Mouse (Mus musculus) kidney, embryonic 16.5 days (tissue): Measurements from ENCODE around the gene St3gal3. TPM values are rescaled to one million over a fixed set of nuclear protein-coding genes. Genes with fewer than 3 reads are reported as not detected.
A peak's percentile ranks its signal among the peaks of the same experiment; 100 is the strongest.

Experiments used
- ATAC-seq: fragments of 200-750 bp; cut with Nextera tagmentation; 2 replicates; pipeline ENCODE4 v1.8.0; 2017; ENCODE audit warnings: moderate TSS enrichment; ENCODE audit not compliant: low FRiP score, low TSS enrichment
- H3K27ac ChIP-seq: fragments of 300-500 bp; sonication (generic); 2 replicates; pipeline ENCODE4 v1.5.1; 2014; ENCODE audit warnings: low read length
- H3K27me3 ChIP-seq: fragments of 300-500 bp; sonication (generic); 2 replicates; pipeline ENCODE4 v1.6.1; 2014; ENCODE audit warnings: low read length, control low read depth, mixed read lengths; ENCODE audit not compliant: insufficient read depth
- H3K36me3 ChIP-seq: fragments of 300-500 bp; sonication (generic); 2 replicates; pipeline ENCODE4 v1.6.1; 2014; ENCODE audit warnings: low read length, control low read depth, mixed read lengths; ENCODE audit not compliant: insufficient read depth
- H3K4me1 ChIP-seq: fragments of 300-500 bp; sonication (generic); 2 replicates; pipeline ENCODE4 v1.6.1; 2014; ENCODE audit warnings: low read length, control low read depth, mixed read lengths; ENCODE audit not compliant: insufficient read depth
- H3K4me2 ChIP-seq: fragments of 300-500 bp; sonication (generic); replicated peaks from 2 replicates; pipeline ENCODE4 v1.6.1; 2014; ENCODE audit warnings: low read depth, low read length
- H3K4me3 ChIP-seq: fragments of 300-500 bp; sonication (generic); 2 replicates; pipeline ENCODE4 v1.5.1; 2014; ENCODE audit warnings: mild to moderate bottlenecking, low read length
- H3K9ac ChIP-seq: fragments of 300-500 bp; sonication (generic); replicated peaks from 2 replicates; pipeline ENCODE4 v1.6.1; 2014; ENCODE audit warnings: low read length
- H3K9me3 ChIP-seq: fragments of 300-500 bp; sonication (generic); 2 replicates; pipeline ENCODE4 v1.6.1; 2016; ENCODE audit warnings: low read length, control low read depth
- WGBS: fragments of 180-500 bp; shearing (Covaris S2); extraction: QIAGEN DNeasy Blood & Tissue Kit; methylation state at CpG from one replicate; pipeline ENCODE4 v1.1.7; 2014; 5-methylcytosine and 5-hydroxymethylcytosine counted together
- polyA plus RNA-seq: library from polyadenylated mRNA; unstranded; fragments of >200 nt; fragmentation: Nextera tagmentation; extraction: Ambion mirVana; gene quantifications from 2 replicates; pipeline ENCODE4 v1.2.1, GENCODE M21; 2015

The St3gal3 gene
- 8.7 and 9.2 TPM in 2 replicates for polyA plus RNA-seq

DNA sequence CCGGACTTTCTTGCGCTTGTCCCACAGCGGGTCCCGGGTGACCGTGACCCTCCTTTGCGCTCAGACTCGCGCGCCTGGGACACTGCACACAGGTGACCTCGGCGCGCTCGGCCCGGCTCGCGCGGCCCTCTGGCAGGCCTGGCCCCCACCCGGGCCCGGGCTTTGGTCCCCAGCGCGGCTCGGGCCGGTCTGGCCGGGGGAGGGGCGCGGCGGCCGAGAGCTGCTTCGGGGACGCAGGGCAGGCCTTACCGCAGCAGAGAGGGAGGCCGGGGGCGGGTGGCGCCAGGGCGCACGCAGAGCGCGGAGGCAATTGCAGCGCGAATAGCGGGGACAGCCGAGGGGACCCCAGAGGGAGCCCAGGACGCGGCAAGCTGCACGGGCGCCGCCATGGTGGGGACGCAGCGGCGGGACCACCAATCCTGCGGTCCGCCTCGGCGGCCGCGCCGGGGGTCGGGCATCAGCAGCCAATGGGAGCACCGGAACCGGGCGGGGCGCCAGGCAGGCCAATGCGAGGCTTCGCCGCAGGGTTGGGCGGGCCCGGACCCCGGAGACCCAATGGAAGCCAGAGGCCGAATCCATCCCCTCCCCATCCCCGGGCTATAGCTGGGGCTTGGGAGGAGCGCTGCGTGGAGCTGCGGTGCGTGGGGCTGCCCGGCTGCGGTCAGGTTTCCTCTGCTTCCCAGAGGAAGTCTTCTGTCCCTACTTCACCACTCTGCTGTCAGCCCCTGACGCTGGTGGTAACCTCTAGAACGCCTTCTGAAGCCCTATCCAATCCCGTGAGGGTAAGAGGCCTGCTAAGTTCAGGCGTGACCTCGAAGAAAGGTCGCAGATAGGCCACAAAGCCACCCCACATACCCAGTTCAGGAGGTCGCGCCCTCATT, at the start of gene St3gal3:
TSS of gene St3gal3 (minus strand) at position 430 of the 881 bp plus-strand sequence.
- Histone ChIP-seq H3K9me3 (no peaks in the 10 kb centered on the region), H3K36me3 (peaks cover 30% of the 10 kb centered on the region), H3K4me3 (peak within 1 kb of the TSS; percentile 82), H3K4me2 (peak within 1 kb of the TSS; percentile 84), H3K27ac (peak within 1 kb of the TSS; percentile 72), H3K27me3 (no peaks in the 10 kb centered on the region), H3K9ac (peak within 1 kb of the TSS; percentile 83), H3K4me1 (peaks cover 11% of the 10 kb centered on the region)
- WGBS = under 1% methylated on average over 79 of the region's 84 CpGs
- ATAC-seq = peak; percentile 99

- no peak for ATAC-seq
- H3K9me3 ChIP-seq = no peaks in the 10 kb centered on the region
- WGBS = 9% methylated on average over 17 of the region's 17 CpGs
These were observed 45.8 kb upstream of the St3gal3 start for GRCm38 (mm10) chr4:118180301-118181080.

GRCm38 (mm10) chr4:118179467-118180300, 45.0 kb upstream of the St3gal3 start, which contains the start of gene Kdm4a:
Kdm4a (minus strand) TSS chr4:118180043.
- Histone ChIP-seq H3K9me3 (no peaks in the 10 kb centered on the region), H3K36me3 (peaks cover 23% of the 10 kb centered on the region), H3K9ac (peak within 1 kb of the TSS; percentile 85), H3K4me1 (peaks cover 16% of the 10 kb centered on the region), H3K4me2 (peak within 1 kb of the TSS; percentile 75), H3K27me3 (no peaks in the 10 kb centered on the region), H3K27ac (peak within 1 kb of the TSS; percentile 96), H3K4me3 (peak within 1 kb of the TSS; percentile 65)
- WGBS = under 1% methylated on average over 38 of the region's 38 CpGs
- peak; percentile 100 for ATAC-seq

More at GRCm38 (mm10) chr4:118180301-118181080, 45.8 kb upstream of the St3gal3 start:
- peak overlapping the region; percentile 65 for H3K4me3 ChIP-seq
- H3K9ac ChIP-seq = peak overlapping the region; percentile 70
- H3K27me3 ChIP-seq = no peaks in the 10 kb centered on the region
- H3K27ac ChIP-seq = peak overlapping the region; percentile 83
- H3K4me1 ChIP-seq = peaks cover 16% of the 10 kb centered on the region
- peaks cover 15% of the 10 kb centered on the region for H3K36me3 ChIP-seq
- H3K4me2 ChIP-seq = peak overlapping the region; percentile 75

DNA sequence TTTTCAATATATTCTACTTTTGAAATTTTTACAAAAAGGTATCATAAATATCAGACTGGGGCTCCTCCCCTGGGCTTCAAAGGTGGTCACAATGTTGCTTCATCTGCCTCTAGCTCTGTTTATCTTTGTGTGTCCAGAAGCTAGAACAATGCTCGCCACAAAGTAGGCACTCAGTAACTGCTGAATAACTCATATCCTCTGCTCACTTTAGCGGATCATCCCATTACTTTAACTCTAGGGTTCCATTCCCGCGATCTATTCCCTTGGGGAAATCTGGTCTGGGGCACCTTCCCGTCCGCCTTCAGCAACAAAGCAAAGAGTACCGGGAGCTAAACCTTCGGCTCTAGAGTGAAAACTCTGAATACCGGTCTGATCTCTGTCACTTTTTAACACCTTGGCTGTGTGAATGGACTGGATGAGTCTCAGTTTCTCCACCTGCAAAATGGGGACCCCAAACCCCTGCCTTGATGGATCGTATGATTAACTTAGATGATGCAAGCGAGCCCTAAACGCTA, 44.3 kb upstream of the St3gal3 start:
- H3K9me3 ChIP-seq = no peaks in the 10 kb centered on the region
- peaks cover 30% of the 10 kb centered on the region for H3K36me3 ChIP-seq
- peaks cover 16% of the 10 kb centered on the region for H3K4me1 ChIP-seq
- WGBS = 1% methylated on average over 12 of the region's 12 CpGs
- no peak for ATAC-seq
- no peaks in the 10 kb centered on the region for H3K27me3 ChIP-seq
- peak overlapping the region; percentile 65 for H3K4me3 ChIP-seq
- peak overlapping the region; percentile 96; the same call in 1 of the 2 replicates for H3K27ac ChIP-seq
- peak overlapping the region; percentile 85 for H3K9ac ChIP-seq
- peak overlapping the region; percentile 72 for H3K4me2 ChIP-seq

- Histone ChIP-seq H3K9ac (no peak overlapping the region), H3K36me3 (peaks cover 91% of the 10 kb centered on the region), H3K27ac (no peak overlapping the region), H3K4me2 (no peak overlapping the region), H3K4me3 (no peak overlapping the region), H3K4me1 (no peaks in the 10 kb centered on the region), H3K9me3 (no peaks in the 10 kb centered on the region), H3K27me3 (no peaks in the 10 kb centered on the region)
- WGBS = 76% methylated on average over 12 of the region's 12 CpGs
- ATAC-seq = no peak
These were observed 37.7 kb upstream of the St3gal3 start for GRCm38 (mm10) chr4:118172461-118172860.

DNA sequence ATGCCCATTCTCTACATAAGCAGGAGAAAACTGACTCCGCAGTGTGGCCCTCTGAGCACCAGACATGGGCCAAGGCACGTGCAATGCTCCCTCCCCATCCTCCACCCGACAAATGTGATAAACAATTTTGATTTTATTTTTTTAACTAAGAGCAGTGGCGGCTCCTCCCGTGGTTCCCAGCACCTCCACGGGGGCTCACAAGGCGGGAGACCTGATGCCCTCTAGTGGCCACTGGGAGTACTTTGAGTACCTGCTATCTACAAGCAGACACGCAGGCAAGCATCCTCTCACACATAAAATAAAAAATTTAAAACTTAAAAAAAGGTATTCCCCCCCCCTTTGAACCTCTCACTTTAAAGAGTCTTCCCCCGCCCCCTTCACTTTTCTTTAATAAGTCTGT, 36.3 kb upstream of the St3gal3 start:
- H3K9ac ChIP-seq = no peak overlapping the region
- ATAC-seq = no peak
- no peaks in the 10 kb centered on the region for H3K4me1 ChIP-seq
- peaks cover 95% of the 10 kb centered on the region for H3K36me3 ChIP-seq
- no peaks in the 10 kb centered on the region for H3K27me3 ChIP-seq
- no peak overlapping the region for H3K4me3 ChIP-seq
- no peak overlapping the region for H3K27ac ChIP-seq
- no peaks in the 10 kb centered on the region for H3K9me3 ChIP-seq
- 88% methylated on average over 9 of the region's 9 CpGs for WGBS
- no peak overlapping the region for H3K4me2 ChIP-seq

DNA sequence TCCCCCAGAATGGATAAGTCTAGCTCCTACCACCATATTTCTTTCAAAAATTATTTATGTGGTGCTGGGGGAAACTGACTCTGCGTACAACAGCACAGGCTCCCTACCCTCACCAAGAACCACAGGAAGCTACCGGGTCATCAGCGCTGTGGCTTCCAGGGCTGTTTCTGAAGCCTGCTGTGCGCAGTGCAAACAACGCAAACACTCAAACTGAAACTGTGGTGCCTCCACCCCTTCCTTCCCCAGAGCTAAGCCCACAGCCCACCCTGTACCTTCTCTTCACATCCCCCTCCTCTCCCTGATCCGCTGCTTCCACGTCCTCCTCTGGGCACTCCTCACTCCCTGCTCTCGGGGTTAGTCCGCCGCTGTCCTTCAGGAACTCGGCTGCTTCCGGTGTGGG, 27.4 kb upstream of the St3gal3 start:
- Histone ChIP-seq H3K4me2 (no peak overlapping the region), H3K9me3 (no peaks in the 10 kb centered on the region), H3K4me1 (no peaks in the 10 kb centered on the region), H3K27me3 (no peaks in the 10 kb centered on the region), H3K36me3 (peaks cover 94% of the 10 kb centered on the region), H3K27ac (no peak overlapping the region), H3K4me3 (no peak overlapping the region), H3K9ac (no peak overlapping the region)
- ATAC-seq = no peak
- 93% methylated on average over 12 of the region's 12 CpGs for WGBS

GRCm38 (mm10) chr4:118157666-118158065, 23.0 kb upstream of the St3gal3 start:
- no peak overlapping the region for H3K27ac ChIP-seq
- no peak overlapping the region for H3K4me3 ChIP-seq
- no peak overlapping the region for H3K9ac ChIP-seq
- H3K9me3 ChIP-seq = no peaks in the 10 kb centered on the region
- no peaks in the 10 kb centered on the region for H3K27me3 ChIP-seq
- ATAC-seq = no peak
- H3K36me3 ChIP-seq = peaks cover 91% of the 10 kb centered on the region
- H3K4me1 ChIP-seq = no peaks in the 10 kb centered on the region
- no peak overlapping the region for H3K4me2 ChIP-seq
- 95% methylated on average over 3 of the region's 3 CpGs for WGBS

DNA sequence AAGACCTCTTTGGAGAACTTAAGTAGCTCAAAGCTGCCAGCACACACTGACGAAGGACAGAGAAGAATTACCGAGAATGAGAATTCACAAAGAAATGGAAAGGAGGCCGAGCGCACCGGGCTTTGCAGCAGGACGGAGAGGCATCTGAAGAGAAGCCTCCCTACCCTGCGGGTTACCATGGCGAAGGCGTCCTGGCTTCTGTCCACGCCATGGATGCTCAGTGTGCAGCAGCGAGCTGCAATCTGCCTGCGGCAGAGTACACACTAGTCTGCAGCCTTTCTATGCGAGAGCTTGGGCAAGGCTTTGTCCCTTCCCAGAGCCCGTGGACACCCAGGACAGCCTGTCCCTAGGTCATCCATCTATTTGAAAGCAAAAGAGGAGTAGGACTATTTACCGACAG, 21.8 kb upstream of the St3gal3 start:
- WGBS = 93% methylated on average over 15 of the region's 15 CpGs

More for the DNA sequence above, 21.8 kb upstream of the St3gal3 start:
- Histone ChIP-seq H3K27ac (no peak overlapping the region), H3K4me3 (no peak overlapping the region), H3K4me2 (no peak overlapping the region), H3K4me1 (no peaks in the 10 kb centered on the region), H3K9me3 (no peaks in the 10 kb centered on the region), H3K27me3 (no peaks in the 10 kb centered on the region), H3K36me3 (peaks cover 91% of the 10 kb centered on the region), H3K9ac (no peak overlapping the region)
- ATAC-seq = no peak
